Mouse (Mus musculus) frontal cortex, postnatal 10 days (tissue): ENCODE data around the gene Wnt6.

Experiments
- DNase-seq, 2 experiments: peaks; one replicate each; pipeline ENCODE4 v3.0.0; 2022; ENCODE audit warnings: low spot score in 2 of 2, mixed read lengths in 1 of 2

Gene Wnt6

DNA sequence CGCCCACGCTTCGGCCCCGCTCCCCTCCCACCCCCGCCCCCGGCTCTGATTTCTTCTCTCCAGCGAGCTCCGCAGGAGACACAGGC is at the start of gene Wnt6:
TSS of gene Wnt6 (plus strand) at position 48 of the 86 bp plus-strand sequence.
- DNase-seq = no peak

DNA sequence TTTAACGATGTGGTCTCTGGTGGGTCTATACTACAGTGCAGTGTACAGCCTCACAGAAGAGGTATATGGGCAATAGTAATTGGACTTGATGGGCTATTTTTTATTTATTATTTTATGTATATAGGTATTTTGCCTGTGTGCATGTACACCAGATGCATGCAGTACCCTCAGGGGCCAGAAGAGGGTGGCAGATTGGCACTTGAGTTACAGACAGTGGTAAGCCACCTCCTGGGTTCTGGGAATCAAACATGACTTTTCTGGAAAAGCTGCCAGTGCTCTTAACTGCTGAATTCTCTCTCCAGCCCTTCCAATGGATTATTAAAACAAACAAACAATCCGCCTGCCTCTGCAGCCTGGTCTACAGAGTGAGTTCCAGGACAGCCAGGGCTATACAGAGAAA is 47.9 kb upstream of the Wnt6 start:
- no peak for DNase-seq

DNA sequence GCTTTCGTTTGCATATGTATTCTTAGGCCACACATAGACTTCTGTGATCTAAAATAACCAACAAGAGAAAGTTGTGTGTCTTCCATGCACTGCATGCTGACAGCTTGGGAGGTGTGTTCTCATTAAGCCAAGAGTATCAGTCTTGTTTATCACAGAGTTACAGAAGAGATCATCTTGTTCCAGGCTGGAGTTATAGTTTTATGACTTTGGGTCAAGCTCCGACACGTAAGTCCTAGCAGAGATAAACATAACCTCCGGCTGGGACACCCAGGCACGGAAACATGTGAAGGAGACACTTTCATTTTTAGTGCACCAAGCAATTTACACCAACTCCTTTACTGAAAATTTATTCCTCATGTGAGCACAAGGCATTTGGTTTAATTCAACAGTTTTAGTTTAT is 45.6 kb upstream of the Wnt6 start:
- no peak for DNase-seq

DNA sequence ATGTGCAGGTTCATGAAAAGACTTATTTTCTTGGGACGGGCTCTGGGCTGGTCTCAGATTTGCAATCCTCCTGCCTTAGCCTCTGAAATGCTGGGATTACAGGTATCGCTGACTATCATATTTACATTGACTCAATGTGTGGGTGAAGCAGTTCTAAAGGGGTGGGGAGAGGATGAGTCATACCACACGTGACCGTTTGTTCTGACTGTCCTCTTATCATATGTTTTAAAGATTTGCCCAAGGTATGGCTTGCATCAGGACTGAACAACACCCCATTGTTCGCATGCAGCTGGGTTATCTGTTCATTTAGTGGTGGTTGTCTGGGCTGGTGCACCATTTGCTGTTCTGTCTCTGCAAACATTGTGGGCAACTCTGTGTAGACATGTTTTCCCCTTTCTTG is 45.0 kb upstream of the Wnt6 start:
- DNase-seq = no peak

DNA sequence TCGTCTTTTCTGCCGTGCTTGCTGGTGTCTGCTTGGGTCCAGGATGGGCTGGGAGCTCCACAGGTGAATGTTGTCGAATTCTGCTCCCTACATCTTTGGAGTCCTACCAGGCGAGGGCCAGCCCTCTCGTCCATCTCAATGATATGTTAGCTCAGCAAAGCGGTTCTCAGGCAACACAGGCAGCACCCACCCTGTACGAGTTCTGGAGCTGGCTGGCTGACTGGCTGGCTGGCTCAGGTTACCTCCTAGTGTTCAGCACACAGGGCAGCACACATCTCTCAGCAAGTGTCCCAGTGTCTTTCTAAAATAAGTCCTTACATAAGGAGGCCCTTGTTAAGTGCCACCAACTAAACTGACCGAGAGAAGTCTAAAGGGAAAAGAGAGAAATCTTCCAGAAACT is 43.2 kb upstream of the Wnt6 start:
- DNase-seq = no peak

DNA sequence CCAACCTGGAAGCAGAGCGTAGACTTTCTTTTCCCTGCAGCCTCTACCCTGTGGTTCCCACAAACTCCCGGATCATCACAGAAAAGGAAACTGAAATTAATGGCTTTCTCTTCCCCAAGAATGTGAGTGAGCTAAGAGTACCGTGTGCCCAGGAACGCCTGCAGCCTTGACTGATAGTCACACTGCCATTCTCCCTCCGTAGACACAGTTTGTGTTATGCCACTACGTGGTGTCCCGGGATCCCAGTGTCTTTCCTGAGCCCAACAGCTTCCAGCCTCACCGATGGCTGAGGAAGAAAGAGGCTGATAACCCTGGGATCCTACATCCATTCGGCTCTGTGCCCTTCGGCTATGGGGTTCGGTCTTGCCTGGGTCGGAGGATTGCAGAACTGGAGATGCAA is 34.7 kb upstream of the Wnt6 start:
- DNase-seq = no peak

DNA sequence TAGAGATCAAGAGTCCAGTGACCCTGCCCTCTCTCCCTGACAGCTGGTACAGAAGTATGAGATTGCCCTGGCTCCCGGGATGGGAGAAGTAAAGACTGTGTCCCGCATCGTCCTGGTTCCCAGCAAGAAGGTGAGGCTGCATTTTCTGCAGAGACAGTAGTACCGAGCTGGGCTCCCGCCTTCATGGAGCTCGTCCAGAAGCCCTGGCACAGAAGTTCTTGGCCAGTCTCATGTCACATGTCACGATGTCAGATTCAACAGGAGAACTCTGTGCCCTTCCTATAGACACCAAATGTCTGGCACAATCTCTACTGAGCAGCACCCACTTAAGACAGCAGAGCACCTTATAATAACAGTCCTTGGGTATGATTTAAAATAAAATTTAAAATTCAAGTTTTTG is 34.2 kb upstream of the Wnt6 start:
- DNase-seq = no peak

DNA sequence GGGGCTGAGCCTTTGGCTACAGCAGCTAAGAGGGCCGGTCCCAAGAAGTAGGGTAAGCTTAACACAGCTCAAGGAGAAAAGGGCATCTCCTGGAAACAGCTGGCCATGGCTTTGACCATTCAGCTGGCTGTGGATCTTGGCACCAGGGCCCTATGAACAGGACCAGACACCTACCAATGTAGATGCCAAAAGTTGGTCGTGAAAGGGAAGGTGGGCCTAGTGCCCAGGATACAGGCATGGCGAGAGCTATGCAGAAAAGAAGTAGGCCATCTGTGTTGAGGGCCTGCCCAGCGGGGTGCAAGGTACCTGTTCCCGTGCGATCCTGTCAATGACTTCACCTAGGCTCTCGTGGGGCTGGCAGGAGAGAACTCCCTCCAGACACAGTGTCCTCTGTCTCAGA is 30.8 kb upstream of the Wnt6 start:
- DNase-seq = no peak

DNA sequence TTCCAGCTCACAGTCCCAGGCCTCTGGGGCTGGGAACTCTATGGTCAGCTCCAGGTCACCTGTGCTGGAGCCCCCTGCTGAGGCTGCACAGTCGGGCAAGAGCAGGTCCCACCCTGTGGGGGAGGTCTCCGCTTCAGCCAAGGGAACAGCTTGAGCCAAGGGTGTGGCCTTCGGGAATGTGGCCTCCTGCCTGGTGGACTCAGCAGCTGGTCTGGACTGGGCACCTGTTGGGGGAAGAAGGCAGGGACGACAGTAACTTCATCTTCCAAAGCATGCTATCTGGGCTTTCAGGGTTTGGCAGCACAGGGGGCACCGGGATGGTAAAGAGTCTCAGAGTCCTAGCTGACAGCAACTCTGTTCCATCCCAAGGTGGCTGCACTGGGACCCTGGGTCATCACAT is 24.4 kb upstream of the Wnt6 start:
- no peak for DNase-seq

DNA sequence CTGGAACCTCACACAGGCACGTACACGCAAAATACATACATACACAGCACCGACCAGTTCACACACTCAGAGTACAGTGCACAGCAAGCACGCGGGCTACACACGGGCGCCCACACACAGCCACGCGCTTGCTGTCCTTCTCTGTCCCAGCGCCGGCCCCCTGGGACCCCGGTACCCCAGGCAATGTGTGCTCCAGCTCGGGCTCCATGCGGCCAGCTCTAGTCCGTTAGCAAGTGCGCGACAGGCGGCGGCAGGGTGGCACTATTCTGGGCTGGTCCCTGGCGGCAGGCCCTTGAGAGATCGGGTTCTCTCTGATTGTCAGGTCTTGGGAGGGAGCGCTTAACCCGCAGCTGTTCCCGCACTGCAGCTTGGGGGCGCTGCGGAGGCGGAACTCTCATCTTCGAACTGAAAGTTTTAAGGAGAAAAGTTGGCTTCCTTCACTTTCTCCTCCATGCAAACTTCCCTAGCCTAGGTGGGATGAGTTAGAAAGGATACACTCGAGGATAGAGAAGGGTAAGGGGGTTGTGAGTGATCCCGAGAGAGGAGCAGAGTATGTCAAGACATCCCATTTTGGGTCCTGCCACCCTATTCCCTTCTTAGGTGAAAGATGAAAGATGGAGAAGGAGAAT is 22.9 kb upstream of the Wnt6 start, which contains the start of gene Prkag3:
TSS of gene Prkag3 (minus strand) at position 579 of the 629 bp plus-strand sequence.
- peak in 1 of 2 experiments; percentile 34 for DNase-seq

DNA sequence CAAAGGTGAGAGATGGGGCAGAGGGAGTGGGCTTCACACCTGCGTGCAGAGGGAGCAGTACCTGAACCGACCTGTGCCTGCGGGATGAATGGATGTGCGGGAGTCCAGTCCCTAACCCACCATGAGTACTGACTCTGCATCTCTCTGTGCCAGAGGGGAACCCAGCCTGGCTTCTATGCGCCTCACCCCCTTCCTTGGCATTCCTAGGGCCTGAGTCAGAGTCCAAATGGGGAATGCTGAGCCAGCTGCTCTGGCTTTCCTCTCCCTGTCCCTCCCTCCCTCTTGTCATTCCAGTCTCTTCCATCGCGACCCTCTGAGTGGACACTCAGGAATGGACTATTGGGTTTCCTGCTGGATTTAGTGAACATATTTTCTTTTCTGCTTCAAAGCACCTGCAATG is 22.4 kb upstream of the Wnt6 start:
- no peak for DNase-seq

DNA sequence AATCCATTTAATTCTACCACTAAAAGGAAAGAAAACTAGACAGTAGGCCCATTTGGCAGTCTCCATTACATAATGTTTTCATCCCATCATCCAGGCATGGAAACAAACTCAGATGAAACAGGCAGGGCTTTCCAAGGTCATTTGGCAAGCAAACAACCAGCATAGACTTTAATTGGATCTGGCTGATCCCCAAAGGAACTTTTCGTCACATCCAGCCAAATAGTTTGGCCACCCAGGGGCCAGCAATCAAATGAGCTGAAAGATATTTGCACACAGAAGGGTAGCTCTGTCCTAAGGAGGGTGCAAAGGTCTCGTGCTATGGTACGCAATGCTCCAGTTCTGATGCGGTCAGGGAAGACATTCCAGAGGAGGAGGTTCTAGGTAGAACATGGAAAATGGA is 21.0 kb upstream of the Wnt6 start:
- no peak for DNase-seq

DNA sequence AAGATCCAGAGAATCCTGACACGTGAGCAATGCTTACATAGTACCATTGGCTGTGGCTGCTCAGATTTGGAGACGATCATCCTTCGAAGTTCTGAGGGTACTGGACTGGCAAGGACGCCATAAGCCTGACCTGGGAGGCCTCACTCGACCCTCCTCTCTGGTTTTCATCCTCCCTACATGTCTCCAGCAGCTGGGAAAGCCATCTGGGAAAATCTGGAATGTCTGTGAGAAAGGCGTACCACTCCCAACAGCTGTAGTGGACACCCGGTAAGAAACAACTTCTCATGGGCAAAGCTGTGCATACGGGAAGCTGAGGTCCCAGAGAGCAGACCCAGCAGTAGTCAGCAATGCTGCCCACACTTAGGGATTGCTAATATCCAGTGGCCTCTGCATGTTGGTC is 19.5 kb upstream of the Wnt6 start:
- DNase-seq = no peak

DNA sequence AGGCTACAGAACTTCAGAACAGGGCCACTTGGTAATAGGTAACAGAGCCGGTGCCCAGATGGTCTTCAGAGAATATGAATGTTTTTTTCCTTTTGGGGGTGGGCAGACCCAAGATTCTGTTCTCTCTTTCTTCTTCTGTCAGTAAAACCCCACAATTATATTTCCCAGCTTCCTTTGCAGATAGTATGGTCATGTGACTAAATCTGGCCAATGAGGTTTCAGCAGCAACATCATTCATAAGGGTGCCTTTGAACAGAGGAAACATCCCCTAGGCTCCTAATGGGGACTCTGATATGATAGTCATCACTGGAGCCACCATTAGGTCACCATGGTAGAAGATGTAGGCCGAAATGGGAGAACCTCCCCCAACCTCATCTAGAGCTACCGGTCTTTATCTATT is 18.9 kb upstream of the Wnt6 start:
- no peak for DNase-seq

DNA sequence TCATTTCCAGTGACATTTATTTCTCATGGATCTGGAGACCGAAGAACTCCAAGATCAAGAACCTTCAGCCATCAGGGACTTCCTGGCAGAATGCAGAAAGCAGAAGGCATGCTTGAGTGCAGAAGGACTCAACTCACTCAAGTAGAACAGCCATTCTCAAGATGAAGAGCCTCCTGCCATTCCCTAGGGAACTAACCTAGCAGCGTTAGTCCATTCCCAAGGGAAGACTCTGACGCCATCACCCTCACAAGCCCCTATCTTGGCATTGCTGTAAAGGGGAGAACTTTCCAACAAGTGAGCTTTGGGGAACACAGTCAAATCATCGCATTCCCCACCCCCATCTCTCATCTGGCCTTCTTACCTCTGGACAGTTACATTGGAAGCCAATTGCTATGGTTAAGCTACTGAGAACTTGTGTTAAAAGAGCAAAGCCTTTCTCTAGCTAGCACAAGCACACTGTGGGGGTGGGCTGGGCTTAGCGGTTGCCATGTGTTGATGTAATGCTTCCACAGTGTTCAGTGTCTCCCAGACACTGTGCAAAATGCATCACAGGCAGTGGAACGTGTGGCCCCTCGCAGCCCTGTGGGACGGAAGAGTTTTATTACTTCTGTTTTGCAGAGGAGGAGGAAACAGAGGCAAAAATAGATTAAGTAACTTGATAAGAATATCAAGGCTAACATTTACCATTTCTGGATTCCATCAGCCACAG is 18.3 kb upstream of the Wnt6 start:
- no peak for DNase-seq

DNA sequence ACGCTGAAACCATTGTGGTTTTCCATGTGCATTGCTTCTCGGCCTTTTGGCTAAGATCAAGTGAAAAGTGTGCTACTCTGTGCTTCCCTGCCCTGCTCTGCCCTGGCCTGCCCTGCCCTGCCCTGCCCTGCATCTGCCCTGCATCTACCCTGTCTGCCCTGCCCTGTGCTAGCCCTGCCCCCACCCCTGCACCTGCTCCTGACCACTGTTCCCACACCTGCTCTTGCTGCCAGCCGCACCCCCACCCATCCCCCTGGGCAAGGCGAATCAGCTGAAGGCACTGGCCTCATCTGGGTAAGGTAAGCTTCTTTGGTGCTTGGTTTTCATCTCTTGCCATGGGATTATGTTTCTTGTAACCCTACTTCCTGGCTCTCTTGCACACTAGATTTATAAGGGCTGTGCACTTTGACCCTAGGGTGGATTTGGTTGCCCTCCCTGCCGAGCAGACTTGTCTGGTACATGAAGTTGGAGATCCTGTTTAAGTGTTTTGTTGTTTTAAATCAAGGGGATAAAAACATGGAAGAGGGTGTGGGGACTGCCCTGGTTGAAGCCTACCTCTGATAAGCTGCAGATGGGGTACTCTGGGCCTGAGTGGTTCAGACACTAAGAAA is 17.4 kb upstream of the Wnt6 start:
- DNase-seq = no peak

DNA sequence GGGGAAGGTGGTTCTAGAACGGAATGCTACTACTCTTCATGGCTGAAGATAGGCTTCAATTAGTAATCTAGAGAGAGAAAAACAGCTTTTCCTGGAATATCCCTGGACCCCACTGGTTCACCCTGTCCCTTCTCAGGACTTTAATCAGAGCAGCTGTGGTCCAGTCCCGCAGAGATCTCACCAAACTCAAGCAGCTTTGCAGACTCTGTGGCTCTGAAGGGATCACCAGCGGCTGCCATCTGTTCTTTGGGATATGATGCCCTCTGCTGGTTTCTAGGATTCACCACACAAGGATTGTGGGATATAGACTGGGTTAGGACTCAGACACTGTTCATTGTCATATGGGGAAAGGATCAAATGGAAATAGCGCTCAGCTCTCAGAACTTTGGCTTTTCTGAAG is 11.9 kb upstream of the Wnt6 start:
- DNase-seq = peak in 1 of 2 experiments; percentile 32

DNA sequence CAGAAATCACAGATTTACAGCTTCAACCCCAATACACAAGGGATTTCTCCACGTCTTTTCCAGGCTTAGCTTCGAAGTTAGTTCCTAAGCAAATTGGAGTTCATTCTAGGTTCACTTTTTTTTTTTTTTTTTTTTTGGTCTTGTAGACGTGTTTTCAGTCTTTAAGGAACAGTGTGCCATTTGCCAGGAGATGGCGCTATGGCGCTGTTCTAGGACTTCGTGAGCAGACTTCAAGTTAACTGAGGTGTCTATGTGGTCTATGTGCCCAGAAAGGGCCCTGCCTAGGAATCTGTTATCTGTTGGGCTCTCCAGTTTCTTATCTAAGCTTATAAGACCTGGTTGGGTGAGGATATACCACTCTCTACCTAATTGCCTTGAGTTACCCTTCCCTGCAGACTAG is 8.6 kb upstream of the Wnt6 start:
- DNase-seq = peak; percentile 60 to 72

DNA sequence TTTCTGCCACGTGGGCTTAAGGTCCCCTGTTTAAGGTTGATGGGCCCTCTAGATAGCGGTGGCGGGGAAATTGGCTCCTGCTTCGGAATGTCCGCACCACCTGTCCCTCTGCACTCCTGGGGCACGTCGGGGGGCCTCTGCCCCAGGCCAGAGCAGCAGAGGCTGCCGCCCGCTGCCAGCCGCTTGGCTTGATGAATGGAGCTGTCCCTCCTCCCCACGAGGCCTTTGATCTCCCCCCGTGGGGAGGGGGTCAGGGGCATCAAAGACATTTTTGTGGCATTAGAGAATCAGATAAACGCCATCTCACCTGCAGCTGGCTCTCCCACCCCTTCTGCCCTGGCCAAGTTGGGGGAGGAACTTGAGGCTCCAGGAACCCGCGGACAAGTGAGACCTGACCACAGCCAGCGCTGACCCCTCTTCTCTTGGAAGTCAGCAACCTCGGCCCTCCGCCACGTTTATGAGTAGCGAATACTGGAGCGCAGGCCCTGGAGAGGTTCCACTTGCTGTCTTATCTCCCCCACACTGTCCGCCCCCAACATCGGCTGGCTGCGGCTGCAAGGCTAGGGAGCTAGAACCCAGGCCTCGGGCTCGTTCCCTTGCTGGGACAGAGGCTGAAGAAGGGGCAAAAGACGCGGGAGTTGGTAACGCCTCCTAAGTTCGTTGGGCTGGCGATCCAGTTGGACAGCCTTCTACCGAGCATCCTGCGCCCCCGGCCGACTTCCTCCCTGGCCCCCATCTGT is 795 bp upstream of the Wnt6 start:
- no peak for DNase-seq

DNA sequence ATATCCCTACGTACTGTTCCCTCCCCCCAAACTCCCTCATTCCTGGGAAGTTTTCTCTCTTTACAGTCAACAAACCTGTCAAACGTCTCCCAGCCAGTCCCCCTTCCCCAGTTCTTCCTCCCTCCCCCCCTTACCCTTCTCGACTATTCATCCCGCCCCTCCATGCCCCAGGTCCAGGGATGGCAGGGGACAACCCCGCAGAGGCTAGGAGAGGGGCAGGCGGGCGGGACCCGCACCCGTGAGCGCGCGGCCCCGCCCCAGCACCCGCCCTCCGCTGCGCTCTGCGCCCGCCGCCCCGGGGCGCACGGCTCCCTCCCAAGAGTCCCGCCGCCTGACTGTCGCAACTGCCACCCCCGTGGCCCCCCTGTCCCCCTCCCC is 236 bp upstream of the Wnt6 start:
- DNase-seq = no peak

DNA sequence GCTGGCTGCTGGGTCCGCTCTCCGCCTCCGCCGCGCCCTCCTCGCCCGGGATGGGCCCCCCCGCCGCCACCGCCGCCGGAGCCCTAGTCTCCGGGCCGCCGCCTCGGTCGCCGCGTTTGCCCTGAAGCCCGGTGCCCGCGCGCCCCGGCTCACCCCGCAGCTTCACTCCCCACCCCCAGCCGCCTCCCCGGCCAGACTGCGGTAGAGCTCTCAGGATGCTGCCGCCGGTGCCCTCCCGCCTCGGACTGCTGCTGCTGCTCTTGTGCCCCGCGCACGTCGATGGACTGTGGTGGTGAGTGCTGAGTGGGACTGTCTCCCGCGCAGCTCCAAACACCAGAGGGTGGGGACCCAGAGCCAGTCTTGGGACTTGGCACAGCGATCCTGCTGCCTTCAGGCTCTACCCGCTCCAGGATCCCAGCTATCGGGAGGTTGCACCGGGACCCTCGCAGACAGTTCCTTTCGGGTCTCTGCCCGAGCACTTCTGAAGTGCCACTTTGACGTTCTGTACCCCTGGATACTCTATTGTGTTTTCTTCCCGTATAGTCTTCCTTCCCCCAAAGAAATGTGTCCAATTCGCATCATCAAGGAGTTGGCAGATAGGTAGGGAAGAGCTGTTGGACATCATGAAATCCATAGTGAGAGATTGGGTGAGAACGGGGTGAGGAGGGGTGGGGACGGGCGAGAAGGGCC is 384 bp downstream of the Wnt6 start:
- no peak for DNase-seq

DNA sequence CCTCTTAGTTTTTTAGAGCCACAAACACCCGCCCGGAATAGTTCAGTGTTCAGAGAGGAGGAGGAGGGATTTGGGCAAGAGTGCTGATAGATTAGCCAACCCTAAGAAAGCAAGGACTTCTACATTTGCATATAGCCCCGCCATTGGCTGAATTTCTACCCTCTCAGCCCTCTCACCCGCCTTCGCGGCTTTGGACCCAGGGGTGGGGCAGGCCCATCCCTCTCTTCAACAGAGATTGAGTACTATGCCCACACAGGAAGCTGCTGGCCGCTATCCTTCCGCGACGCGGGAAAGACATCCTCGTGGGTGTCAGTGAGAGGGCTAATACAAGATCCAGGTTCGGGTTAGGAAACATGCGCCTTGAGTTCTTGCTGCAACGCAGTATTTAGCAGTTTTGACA is 1.4 kb downstream of the Wnt6 start:
- DNase-seq = peak in 1 of 2 experiments; percentile 58

DNA sequence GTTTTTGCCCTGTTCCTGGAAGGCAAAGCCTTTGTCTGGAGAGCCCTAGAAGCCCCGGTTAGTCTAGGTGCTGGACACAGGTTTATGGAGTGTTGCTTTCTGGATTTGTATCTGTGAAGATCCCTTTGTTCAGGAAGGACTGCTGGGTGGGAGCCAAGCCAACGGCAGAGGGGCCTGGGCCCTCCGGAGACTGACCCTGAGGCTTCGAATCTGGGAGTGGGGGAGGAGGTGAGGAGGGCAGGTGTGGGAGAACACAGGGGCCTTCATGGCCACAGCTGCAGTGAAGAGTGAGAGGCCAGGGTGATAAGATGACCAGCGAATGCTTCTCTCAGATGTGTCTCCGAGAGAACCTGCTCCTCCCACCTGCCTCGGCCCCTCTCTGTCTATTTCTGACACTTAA is 2.4 kb downstream of the Wnt6 start:
- no peak for DNase-seq
